Mouse (Mus musculus): ENCODE results near the gene AU040320. TPM values are rescaled to one million over a fixed set of nuclear protein-coding genes. Genes with fewer than 3 reads are reported as not detected.

Gene AU040320
- polyA plus RNA-seq (2015; fragmentation: Nextera tagmentation; extraction: Ambion mirVana), result 6.4 and 7.6 TPM in 2 replicates

- ATAC-seq (ENCODE audit: low read depth) (peak; percentile 99), DNase-seq (peak; percentile 95)
- Histone ChIP-seq H3K4me2 (peak within 1 kb of the TSS; percentile 98), H3K27me3 (no peaks in the 10 kb centered on the region), H3K36me3 (peaks cover 22% of the 10 kb centered on the region), H3K27ac (peak within 1 kb of the TSS; percentile 84), H3K4me1 (replicated peaks) (peaks cover 38% of the 10 kb centered on the region), H3K4me3 (replicated peaks) (peak within 1 kb of the TSS; percentile 80), H3K9ac (peak within 1 kb of the TSS; percentile 87), H3K9me3 (replicated peaks) (no peaks in the 10 kb centered on the region)
- WGBS (ENCODE audit: insufficient replicate concordance), result under 1% methylated on average over 69 of the region's 71 CpGs
These were observed at the start of gene AU040320, which contains the start of gene Ncdn for GRCm38 (mm10) chr4:126753268-126754230. AU040320 (plus strand) TSS chr4:126753544. Ncdn (minus strand) TSS chr4:126753438.

GRCm38 (mm10) chr4:126706630-126707438 is 46.5 kb upstream of the AU040320 start:
- Histone ChIP-seq H3K4me3 (replicated peaks) (no peak overlapping the region), H3K9ac (no peak overlapping the region), H3K36me3 (peaks cover 79% of the 10 kb centered on the region), H3K4me1 (replicated peaks) (no peaks in the 10 kb centered on the region), H3K4me2 (no peak overlapping the region), H3K27me3 (no peaks in the 10 kb centered on the region), H3K27ac (no peak overlapping the region), H3K9me3 (replicated peaks) (no peaks in the 10 kb centered on the region)
- no peak for DNase-seq
- ATAC-seq (ENCODE audit: low read depth), result no peak
- WGBS (ENCODE audit: insufficient replicate concordance), result 80% methylated on average over 12 of the region's 12 CpGs

GRCm38 (mm10) chr4:126707439-126707826 is 45.9 kb upstream of the AU040320 start:
- Histone ChIP-seq H3K27me3 (no peaks in the 10 kb centered on the region), H3K9me3 (replicated peaks) (no peaks in the 10 kb centered on the region), H3K4me2 (no peak overlapping the region), H3K4me1 (replicated peaks) (no peaks in the 10 kb centered on the region), H3K4me3 (replicated peaks) (no peak overlapping the region), H3K27ac (no peak overlapping the region), H3K36me3 (peaks cover 79% of the 10 kb centered on the region), H3K9ac (no peak overlapping the region)
- WGBS (ENCODE audit: insufficient replicate concordance), result 74% methylated on average over 5 of the region's 5 CpGs
- DNase-seq (no peak), ATAC-seq (ENCODE audit: low read depth) (no peak)

DNA sequence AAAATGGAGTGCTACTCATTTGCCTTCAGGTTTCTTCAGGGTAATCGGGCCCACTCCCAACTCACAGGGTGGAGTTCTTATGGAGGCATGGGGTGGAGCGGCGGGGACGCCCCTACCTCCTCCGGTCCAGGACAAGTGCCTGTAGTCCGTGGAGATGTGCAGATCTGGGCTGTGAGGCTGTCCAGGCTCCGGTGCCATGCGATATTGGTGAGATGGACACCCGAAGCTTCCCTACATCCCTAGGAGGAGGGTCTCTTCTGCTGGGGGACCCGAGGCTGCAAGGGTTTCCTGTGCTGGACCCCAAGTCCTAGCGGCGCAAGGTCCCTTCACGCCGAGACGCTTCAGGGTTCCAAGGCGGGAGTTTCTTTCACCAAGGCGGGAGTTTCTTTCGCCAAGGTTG is 21.2 kb upstream of the AU040320 start:
- Histone ChIP-seq H3K27ac (no peak overlapping the region), H3K9ac (no peak overlapping the region), H3K27me3 (peaks cover 87% of the 10 kb centered on the region), H3K4me1 (replicated peaks) (peaks cover 14% of the 10 kb centered on the region), H3K4me3 (replicated peaks) (no peak overlapping the region), H3K9me3 (replicated peaks) (no peaks in the 10 kb centered on the region), H3K4me2 (no peak overlapping the region), H3K36me3 (no peaks in the 10 kb centered on the region)
- DNase-seq, result no peak
- 7% methylated on average over 18 of the region's 18 CpGs for WGBS (ENCODE audit: insufficient replicate concordance)
- no peak for ATAC-seq (ENCODE audit: low read depth)

DNA sequence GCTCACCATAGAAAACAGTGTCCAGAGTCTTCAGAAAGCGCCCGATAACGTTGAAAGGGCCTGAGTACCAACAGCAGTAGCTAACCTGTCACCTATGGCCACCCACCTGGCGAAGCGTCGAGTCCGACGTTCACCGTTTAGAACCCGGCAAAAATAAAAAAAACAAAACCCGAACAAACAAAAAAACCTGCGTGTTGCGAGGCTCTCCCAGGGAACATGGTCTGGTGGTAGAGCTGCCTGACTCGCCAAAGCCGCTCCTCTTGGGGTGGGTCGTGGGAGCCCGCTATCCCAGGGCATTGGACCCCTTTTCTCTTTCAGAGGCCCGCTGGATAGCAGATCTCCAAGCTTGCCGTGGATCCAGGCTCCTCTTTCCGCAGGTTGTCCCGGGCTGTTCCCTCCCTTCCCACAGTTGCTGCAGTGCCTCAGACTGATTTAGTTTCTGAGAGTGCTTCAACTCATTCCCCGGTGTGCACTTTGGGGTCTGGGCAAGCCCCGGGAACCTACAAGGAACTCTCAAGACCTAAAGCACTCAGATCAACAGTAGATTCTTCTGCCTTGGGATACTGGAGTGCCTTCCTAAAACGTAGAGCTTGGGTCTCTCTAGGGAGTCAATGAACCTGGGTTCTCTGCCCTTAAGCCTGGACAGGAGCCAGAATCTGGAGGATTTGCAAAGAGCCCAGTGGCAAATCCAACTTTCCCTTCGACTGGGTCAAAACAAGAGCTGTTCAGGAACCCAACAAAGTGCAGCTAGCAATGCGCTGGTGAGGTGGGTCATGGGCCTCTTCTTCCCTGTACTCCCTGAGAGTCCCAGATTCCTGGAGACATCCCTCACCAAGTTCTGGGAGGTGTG is 20.6 kb upstream of the AU040320 start:
- Histone ChIP-seq H3K27ac (no peak overlapping the region), H3K4me3 (replicated peaks) (no peak overlapping the region)
- 9% methylated on average over 26 of the region's 26 CpGs for WGBS (ENCODE audit: insufficient replicate concordance)

GRCm38 (mm10) chr4:126734001-126734603 is 19.2 kb upstream of the AU040320 start:
- ATAC-seq (ENCODE audit: low read depth) (no peak), DNase-seq (no peak)
- Histone ChIP-seq H3K9ac (no peak overlapping the region), H3K36me3 (no peaks in the 10 kb centered on the region), H3K4me3 (replicated peaks) (no peak overlapping the region), H3K27ac (no peak overlapping the region), H3K27me3 (peaks cover 100% of the 10 kb centered on the region), H3K9me3 (replicated peaks) (no peaks in the 10 kb centered on the region), H3K4me2 (no peak overlapping the region), H3K4me1 (replicated peaks) (peaks cover 14% of the 10 kb centered on the region)
- 4% methylated on average over 16 of the region's 16 CpGs for WGBS (ENCODE audit: insufficient replicate concordance)

More for the DNA sequence above, 20.6 kb upstream of the AU040320 start:
- H3K9me3 ChIP-seq (replicated peaks), result no peaks in the 10 kb centered on the region
- H3K4me2 ChIP-seq, result no peak overlapping the region
- ATAC-seq (ENCODE audit: low read depth) (no peak), DNase-seq (no peak)
- no peak overlapping the region for H3K9ac ChIP-seq
- no peaks in the 10 kb centered on the region for H3K36me3 ChIP-seq
- peaks cover 93% of the 10 kb centered on the region for H3K27me3 ChIP-seq
- peaks cover 14% of the 10 kb centered on the region for H3K4me1 ChIP-seq (replicated peaks)

DNA sequence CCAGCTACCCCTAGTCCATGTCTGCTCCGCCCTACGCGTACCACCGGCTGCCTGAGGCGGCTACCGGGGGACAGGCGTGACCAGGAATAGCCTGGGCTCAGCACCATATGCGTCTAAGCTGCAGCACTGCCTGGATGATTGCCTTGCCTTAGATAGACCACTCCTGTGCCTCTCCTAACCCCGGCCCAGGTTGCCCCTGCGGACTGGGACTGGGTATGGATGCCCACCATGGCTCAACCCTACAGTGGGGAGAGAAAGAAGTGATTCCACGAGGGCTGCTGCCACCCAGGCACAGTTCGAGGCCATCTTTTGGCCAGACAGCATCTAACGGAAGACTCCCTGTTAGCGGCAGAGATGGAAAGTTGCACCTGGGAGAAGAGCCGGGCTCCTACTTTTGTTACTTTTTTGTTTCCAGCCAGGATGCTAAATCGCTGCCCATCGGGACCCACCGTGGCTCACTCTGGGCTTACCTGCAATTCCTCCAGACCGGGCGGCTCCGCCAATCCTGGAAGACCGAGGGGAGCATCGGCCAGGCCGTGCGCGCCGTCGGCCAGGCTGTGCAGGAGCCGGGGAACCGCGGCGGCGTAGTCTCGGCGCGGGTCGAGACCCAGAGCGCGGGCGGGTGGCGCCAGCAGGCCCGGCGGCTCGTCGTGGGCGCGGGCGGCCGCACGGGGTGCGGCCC is 18.5 kb upstream of the AU040320 start:
- Histone ChIP-seq H3K9me3 (replicated peaks) (no peaks in the 10 kb centered on the region), H3K4me2 (peak overlapping the region; percentile 45), H3K27ac (no peak overlapping the region), H3K27me3 (peaks cover 100% of the 10 kb centered on the region), H3K4me1 (replicated peaks) (peaks cover 14% of the 10 kb centered on the region), H3K9ac (no peak overlapping the region), H3K36me3 (no peaks in the 10 kb centered on the region), H3K4me3 (replicated peaks) (peak overlapping the region; percentile 39)
- ATAC-seq (ENCODE audit: low read depth) (no peak), DNase-seq (no peak)
- WGBS (ENCODE audit: insufficient replicate concordance), result 5% methylated on average over 51 of the region's 51 CpGs

GRCm38 (mm10) chr4:126735382-126736000 is 17.9 kb upstream of the AU040320 start:
- Histone ChIP-seq H3K27ac (no peak overlapping the region), H3K9me3 (replicated peaks) (no peaks in the 10 kb centered on the region), H3K36me3 (no peaks in the 10 kb centered on the region), H3K4me1 (replicated peaks) (peaks cover 14% of the 10 kb centered on the region), H3K4me2 (peak overlapping the region; percentile 45), H3K4me3 (replicated peaks) (peak overlapping the region; percentile 39), H3K27me3 (peaks cover 96% of the 10 kb centered on the region), H3K9ac (no peak overlapping the region)
- WGBS (ENCODE audit: insufficient replicate concordance), result 3% methylated on average over 52 of the region's 62 CpGs
- ATAC-seq (ENCODE audit: low read depth) (no peak; the same call in 1 of the 2 replicates), DNase-seq (no peak)

GRCm38 (mm10) chr4:126736001-126736414 is 17.3 kb upstream of the AU040320 start, which contains the start of gene Tfap2e:
Tfap2e (minus strand) TSS chr4:126736240.
- no peak for DNase-seq
- WGBS (ENCODE audit: insufficient replicate concordance), result 3% methylated on average over 32 of the region's 32 CpGs
- no peaks in the 10 kb centered on the region for H3K36me3 ChIP-seq

More at GRCm38 (mm10) chr4:126736001-126736414, 17.3 kb upstream of the AU040320 start, which contains the start of gene Tfap2e:
- H3K9me3 ChIP-seq (replicated peaks), result no peaks in the 10 kb centered on the region
- ATAC-seq (ENCODE audit: low read depth), result no peak
- peak within 1 kb of the TSS; percentile 45 for H3K4me2 ChIP-seq
- H3K9ac ChIP-seq, result no peak within 1 kb of the TSS
- peaks cover 91% of the 10 kb centered on the region for H3K27me3 ChIP-seq
- H3K4me1 ChIP-seq (replicated peaks), result peaks cover 15% of the 10 kb centered on the region
- H3K4me3 ChIP-seq (replicated peaks), result peak within 1 kb of the TSS; percentile 39
- no peak within 1 kb of the TSS for H3K27ac ChIP-seq

Data from liver, embryonic 13.5 days (tissue).